Mouse (Mus musculus) forebrain, embryonic 16.5 days (tissue): ENCODE data around the gene Naaladl2. TPM values are rescaled to one million over a fixed set of nuclear protein-coding genes. Genes with fewer than 3 reads are reported as not detected.
"Not testable (repeated sequence)": the region's sequence is repeated elsewhere in the genome, so short reads cannot be mapped to it uniquely, and the experiment has no call there.

ENCODE experiments used
- ATAC-seq: fragments of 200-750 bp; cut with Nextera tagmentation; 2 replicates; pipeline ENCODE4 v1.8.0; 2017; ENCODE audit warnings: mild to moderate bottlenecking, moderate library complexity
- H3K27ac ChIP-seq: fragments of 300-500 bp; sonication (generic); 2 replicates; pipeline ENCODE4 v1.5.1; 2014; ENCODE audit warnings: low read length, control low read depth
- H3K27me3 ChIP-seq: fragments of 300-500 bp; sonication (generic); replicated peaks from 2 replicates; pipeline ENCODE4 v1.6.1; 2014; ENCODE audit warnings: low read length; ENCODE audit not compliant: control insufficient read depth, insufficient read depth
- H3K36me3 ChIP-seq: fragments of 300-500 bp; sonication (generic); 2 replicates; pipeline ENCODE4 v1.6.1; 2014; ENCODE audit not compliant: control insufficient read depth, insufficient read depth
- H3K4me1 ChIP-seq: fragments of 300-500 bp; sonication (generic); replicated peaks from 2 replicates; pipeline ENCODE4 v1.6.1; 2014; ENCODE audit warnings: low read length; ENCODE audit not compliant: control insufficient read depth, insufficient read depth
- H3K4me2 ChIP-seq: fragments of 300-500 bp; sonication (generic); 2 replicates; pipeline ENCODE4 v1.6.1; 2014; ENCODE audit warnings: mild to moderate bottlenecking, low read length, control low read depth
- H3K4me3 ChIP-seq: fragments of 300-500 bp; sonication (generic); replicated peaks from 2 replicates; pipeline ENCODE4 v1.5.1; 2014; ENCODE audit warnings: mild to moderate bottlenecking, low read length, control low read depth
- H3K9ac ChIP-seq: fragments of 300-500 bp; sonication (generic); replicated peaks from 2 replicates; pipeline ENCODE4 v1.6.1; 2014; ENCODE audit warnings: low read depth, low read length, control low read depth
- H3K9me3 ChIP-seq: fragments of 300-500 bp; sonication (generic); 2 replicates; pipeline ENCODE4 v1.6.1; 2016; ENCODE audit warnings: low read length; ENCODE audit not compliant: control insufficient read depth
- WGBS: fragments of 180-500 bp; shearing (Covaris S2); extraction: QIAGEN DNeasy Blood & Tissue Kit; methylation state at CpG from one replicate; pipeline ENCODE4 v1.1.7; 2014; 5-methylcytosine and 5-hydroxymethylcytosine counted together
- polyA plus RNA-seq: library from polyadenylated mRNA; unstranded; fragments of >200 nt; fragmentation: Nextera tagmentation; extraction: Ambion mirVana; gene quantifications from 2 replicates; pipeline ENCODE4 v1.2.1, GENCODE M21; 2015

Naaladl2 gene
- polyA plus RNA-seq, 1 experiment from 2014 or later, result 0.10 TPM

DNA sequence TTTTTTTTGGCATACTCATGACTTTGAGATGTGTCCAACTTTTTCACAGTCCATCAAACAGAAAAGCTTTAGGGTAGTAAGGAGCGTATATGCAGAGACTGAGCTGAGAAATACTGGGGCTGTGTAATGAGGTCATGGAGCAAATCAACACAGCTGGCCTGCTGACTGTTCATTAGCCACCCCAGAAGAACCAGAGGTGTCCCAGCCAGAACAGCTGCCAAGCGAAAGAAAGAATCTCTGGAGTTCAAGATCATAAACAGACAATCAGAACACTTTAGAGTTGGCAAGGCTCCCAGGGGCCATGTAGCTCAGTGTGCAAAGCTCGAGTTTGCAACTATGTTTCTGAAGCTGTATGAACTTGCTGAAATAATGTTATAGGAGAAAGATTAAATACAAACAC is 35.1 kb downstream of the Naaladl2 start:
- H3K27ac ChIP-seq, result no peak overlapping the region
- no peak overlapping the region for H3K4me3 ChIP-seq
- H3K27me3 ChIP-seq, result no peaks in the 10 kb centered on the region
- WGBS, result 47% methylated on average over 3 of the region's 3 CpGs
- no peaks in the 10 kb centered on the region for H3K9me3 ChIP-seq
- no peaks in the 10 kb centered on the region for H3K36me3 ChIP-seq
- H3K4me1 ChIP-seq, result no peaks in the 10 kb centered on the region
- no peak for ATAC-seq
- H3K4me2 ChIP-seq, result no peak overlapping the region
- no peak overlapping the region for H3K9ac ChIP-seq

DNA sequence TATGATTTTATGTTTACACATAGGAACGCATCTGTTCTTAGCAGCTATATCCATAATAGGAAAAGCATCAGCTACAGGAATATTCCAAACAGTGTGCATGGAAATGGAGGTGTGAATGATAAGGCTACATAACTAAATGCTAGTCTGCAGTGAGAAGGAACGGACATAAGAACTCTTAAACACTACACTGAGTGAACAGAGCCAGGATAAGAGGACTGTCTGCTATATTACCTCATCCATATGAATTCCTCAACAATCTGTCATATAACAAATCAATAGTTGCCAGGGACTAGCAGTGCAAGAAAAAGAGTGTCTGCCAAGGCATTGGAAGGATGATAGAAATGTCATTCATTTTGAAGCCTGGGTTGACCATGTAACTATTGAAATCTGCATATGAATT is 51.1 kb downstream of the Naaladl2 start:
- ATAC-seq, result no peak
- no peaks in the 10 kb centered on the region for H3K27me3 ChIP-seq
- no peak overlapping the region for H3K4me2 ChIP-seq

DNA sequence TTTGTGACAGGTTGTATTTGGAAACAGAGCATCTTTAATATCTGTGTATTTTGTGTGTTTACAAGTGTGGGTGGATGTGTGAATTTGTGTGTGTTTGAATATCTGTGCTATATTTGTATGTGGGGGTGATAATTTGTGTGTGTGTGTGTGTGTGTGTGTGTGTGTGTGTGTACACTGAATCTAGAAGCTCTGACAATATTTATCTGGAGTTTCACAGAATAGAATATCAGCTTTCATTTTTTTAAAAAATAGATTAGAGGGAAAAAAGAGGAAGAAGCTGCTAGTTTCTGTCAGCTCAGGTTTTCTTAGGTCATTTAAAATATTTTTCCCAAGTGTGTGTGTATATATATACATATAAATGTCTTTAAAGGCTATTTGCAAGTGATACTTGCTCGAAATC is 68.3 kb downstream of the Naaladl2 start:
- H3K27ac ChIP-seq, result no peak overlapping the region
- no peak overlapping the region for H3K4me2 ChIP-seq
- H3K4me3 ChIP-seq, result no peak overlapping the region
- no peaks in the 10 kb centered on the region for H3K27me3 ChIP-seq
- ATAC-seq, result no peak
- peaks cover 2% of the 10 kb centered on the region; the same call in 1 of the 2 replicates for H3K4me1 ChIP-seq
- H3K9ac ChIP-seq, result no peak overlapping the region
- no peaks in the 10 kb centered on the region for H3K36me3 ChIP-seq
- 78% methylated on average over 1 of the region's 1 CpGs for WGBS
- no peaks in the 10 kb centered on the region for H3K9me3 ChIP-seq

More for the DNA sequence above, 51.1 kb downstream of the Naaladl2 start:
- no peaks in the 10 kb centered on the region for H3K36me3 ChIP-seq
- 71% methylated on average over 2 of the region's 2 CpGs for WGBS
- H3K9me3 ChIP-seq, result no peaks in the 10 kb centered on the region
- H3K4me1 ChIP-seq, result no peaks in the 10 kb centered on the region
- no peak overlapping the region for H3K4me3 ChIP-seq
- no peak overlapping the region for H3K9ac ChIP-seq
- no peak overlapping the region for H3K27ac ChIP-seq

DNA sequence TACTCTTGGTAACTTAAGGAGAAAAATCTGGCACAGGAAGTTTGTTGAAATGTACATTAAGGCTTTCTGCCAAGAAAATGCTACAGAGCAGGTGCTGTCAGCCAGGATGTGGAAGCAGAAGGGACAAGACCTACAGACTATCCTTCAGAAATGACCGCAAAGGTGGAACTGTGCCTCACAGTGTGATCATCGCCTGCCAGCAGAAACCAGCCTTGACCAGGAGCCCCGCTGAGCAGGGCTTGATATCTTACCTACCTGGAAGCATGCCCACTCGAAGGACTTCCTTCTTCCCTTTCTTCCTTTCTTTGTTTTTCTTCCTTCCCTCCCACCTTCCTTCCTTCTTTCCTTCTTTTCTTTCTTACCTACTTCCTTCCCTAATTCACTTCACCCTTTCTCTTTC is 69.8 kb downstream of the Naaladl2 start:
- Histone ChIP-seq H3K4me3 (no peak overlapping the region), H3K4me1 (peaks cover 2% of the 10 kb centered on the region; the same call in 1 of the 2 replicates), H3K36me3 (no peaks in the 10 kb centered on the region), H3K9ac (no peak overlapping the region), H3K4me2 (no peak overlapping the region), H3K9me3 (no peaks in the 10 kb centered on the region), H3K27me3 (no peaks in the 10 kb centered on the region), H3K27ac (no peak overlapping the region)
- ATAC-seq, result no peak
- 48% methylated on average over 4 of the region's 4 CpGs for WGBS

DNA sequence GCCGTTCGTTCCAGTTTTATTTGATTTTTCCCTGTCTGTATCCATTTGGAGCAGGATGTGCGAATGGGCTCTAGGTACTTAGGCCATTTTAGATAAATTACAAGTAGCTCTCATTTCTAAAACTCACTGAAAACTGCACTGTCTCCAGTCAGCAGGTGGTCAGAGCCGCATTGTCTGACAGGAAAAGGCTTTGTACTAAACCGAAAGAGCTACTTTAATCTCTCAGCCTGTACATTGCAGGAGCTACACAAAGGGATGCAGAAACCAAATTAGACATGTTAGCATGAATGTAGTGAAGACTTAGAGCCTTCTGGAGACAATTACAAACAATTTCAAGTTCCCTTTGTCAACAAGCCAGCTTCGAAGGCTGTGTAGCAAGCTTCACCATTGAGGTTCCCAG is 70.2 kb downstream of the Naaladl2 start:
- H3K36me3 ChIP-seq, result no peaks in the 10 kb centered on the region
- no peak for ATAC-seq
- no peak overlapping the region for H3K4me2 ChIP-seq
- no peak overlapping the region for H3K9ac ChIP-seq
- no peak overlapping the region for H3K4me3 ChIP-seq
- no peaks in the 10 kb centered on the region for H3K27me3 ChIP-seq
- H3K27ac ChIP-seq, result no peak overlapping the region
- peaks cover 2% of the 10 kb centered on the region; the same call in 1 of the 2 replicates for H3K4me1 ChIP-seq
- no peaks in the 10 kb centered on the region for H3K9me3 ChIP-seq
- 8% methylated on average over 6 of the region's 6 CpGs for WGBS

- no peak for ATAC-seq
- WGBS, result 90% methylated on average over 4 of the region's 4 CpGs
- Histone ChIP-seq H3K9ac (no peak overlapping the region), H3K27ac (no peak overlapping the region), H3K36me3 (no peaks in the 10 kb centered on the region), H3K27me3 (no peaks in the 10 kb centered on the region), H3K4me1 (no peaks in the 10 kb centered on the region), H3K9me3 (no peaks in the 10 kb centered on the region), H3K4me2 (no peak overlapping the region), H3K4me3 (no peak overlapping the region)
These were observed 80.8 kb downstream of the Naaladl2 start for GRCm38 (mm10) chr3:25063217-25063616.

DNA sequence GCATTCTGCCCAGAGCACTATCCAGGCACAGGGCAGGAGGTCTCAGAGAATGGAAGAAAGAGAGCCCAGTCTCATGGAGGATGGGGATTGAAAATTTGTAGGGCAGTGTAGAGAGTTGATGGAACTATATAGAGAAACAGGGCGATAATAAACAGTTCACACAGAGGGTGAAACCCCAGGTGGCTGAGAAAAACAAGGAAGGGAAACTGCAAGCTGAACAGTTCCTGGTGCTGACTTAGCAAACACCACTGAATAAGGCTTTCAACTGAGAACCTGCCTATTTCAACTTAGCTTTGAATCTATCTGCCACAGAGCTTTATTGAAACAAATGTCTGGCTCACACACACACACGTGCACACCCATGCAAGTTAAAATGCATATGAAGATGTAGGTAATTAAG is 91.1 kb downstream of the Naaladl2 start:
- no peak overlapping the region for H3K4me3 ChIP-seq
- no peak for ATAC-seq
- no peaks in the 10 kb centered on the region for H3K27me3 ChIP-seq
- no peak overlapping the region for H3K4me2 ChIP-seq
- no peaks in the 10 kb centered on the region for H3K9me3 ChIP-seq
- no peak overlapping the region for H3K9ac ChIP-seq
- 19% methylated on average over 2 of the region's 2 CpGs for WGBS
- no peak overlapping the region for H3K27ac ChIP-seq
- no peaks in the 10 kb centered on the region for H3K36me3 ChIP-seq
- no peaks in the 10 kb centered on the region for H3K4me1 ChIP-seq

DNA sequence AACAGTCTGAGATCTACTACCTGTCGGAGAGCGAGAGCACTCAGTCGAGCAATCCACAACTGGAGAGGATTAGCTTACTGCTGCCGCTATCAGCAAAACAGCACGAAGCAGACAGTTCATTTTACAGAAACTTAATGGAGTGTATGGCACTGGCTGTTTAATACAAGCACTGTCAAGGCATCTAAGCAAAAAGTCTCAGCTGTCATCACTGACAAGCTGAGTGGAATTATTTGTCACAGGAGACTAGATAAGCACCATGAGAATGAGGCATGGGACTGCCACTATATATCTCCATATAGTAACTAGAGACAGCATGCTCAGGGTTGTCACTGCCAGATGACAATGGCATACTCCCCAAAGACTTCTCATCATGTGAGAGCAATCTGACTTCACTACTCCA is 124.1 kb downstream of the Naaladl2 start:
- Histone ChIP-seq H3K36me3 (no peaks in the 10 kb centered on the region), H3K27me3 (no peaks in the 10 kb centered on the region), H3K9me3 (no peaks in the 10 kb centered on the region), H3K27ac (no peak overlapping the region), H3K4me1 (no peaks in the 10 kb centered on the region), H3K4me2 (no peak overlapping the region), H3K9ac (no peak overlapping the region), H3K4me3 (no peak overlapping the region)
- 79% methylated on average over 5 of the region's 5 CpGs for WGBS
- ATAC-seq, result no peak

GRCm38 (mm10) chr3:25010751-25011150 is 133.3 kb downstream of the Naaladl2 start:
- no peak overlapping the region for H3K4me3 ChIP-seq
- 34% methylated on average over 1 of the region's 1 CpGs for WGBS
- H3K27me3 ChIP-seq, result no peaks in the 10 kb centered on the region
- no peaks in the 10 kb centered on the region for H3K36me3 ChIP-seq
- peak; percentile 99 for ATAC-seq
- H3K4me2 ChIP-seq, result no peak overlapping the region
- H3K27ac ChIP-seq, result no peak overlapping the region
- peaks cover 4% of the 10 kb centered on the region for H3K4me1 ChIP-seq
- no peak overlapping the region for H3K9ac ChIP-seq
- no peaks in the 10 kb centered on the region for H3K9me3 ChIP-seq

DNA sequence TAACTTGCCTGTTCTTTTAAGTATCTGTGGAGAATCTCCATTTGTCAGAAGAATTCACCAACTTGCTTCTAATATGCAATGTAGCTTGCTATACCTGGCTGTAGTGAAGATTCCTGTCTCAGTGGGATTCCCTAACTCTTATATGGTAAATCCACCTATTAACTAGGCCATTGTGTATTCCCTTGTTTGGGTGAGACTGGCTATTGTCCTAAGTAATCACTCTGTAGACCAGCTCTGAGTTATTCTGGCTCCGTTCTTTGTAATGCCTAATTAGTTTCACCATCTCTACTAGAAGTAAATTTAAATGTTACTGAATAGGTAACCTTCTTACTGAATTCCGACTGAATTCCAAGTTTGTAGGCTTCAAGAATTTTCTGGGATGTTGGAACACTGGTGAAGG is 137.3 kb downstream of the Naaladl2 start:
- WGBS, result 25% methylated on average over 2 of the region's 2 CpGs
- H3K27ac ChIP-seq, H3K9ac ChIP-seq, H3K4me1 ChIP-seq, H3K4me3 ChIP-seq, ATAC-seq, H3K27me3 ChIP-seq, H3K9me3 ChIP-seq, H3K36me3 ChIP-seq, H3K4me2 ChIP-seq: not testable (repeated sequence)
